In the genomic region with DNA sequence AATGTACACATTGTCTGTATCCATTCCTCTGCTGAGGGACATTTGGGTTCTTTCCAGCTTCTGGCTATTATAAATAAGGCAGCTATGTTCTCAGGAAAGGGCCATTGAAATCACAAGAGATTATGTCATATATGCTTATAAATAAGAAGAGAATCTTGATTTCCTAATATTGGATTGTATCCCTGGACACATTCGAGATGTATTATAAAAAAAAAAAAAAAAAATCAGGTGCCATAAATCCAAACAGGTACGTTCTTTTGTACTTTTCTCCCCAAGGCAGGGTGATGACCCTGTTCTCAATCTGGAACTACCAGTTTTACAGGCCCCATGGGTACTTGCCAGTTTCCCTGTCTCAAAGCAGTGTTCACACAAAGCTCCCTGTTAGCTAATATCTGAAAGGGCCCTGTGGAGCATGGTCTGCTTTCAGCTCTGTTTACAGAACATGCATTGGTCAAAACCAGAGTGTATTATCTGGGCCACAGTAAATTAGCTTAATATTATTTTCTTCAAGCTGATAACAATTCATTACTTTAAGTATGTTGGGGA, we compare ENCODE assay signal across 33 mouse cellular contexts.
DNase-seq lines count a peak whose midpoint lies in the region; ATAC-seq and TF ChIP-seq lines count a peak whose summit lies in the region.
"Had no signal": no experiment of that assay in that cellular context is flagged by ENCODE, and none has a peak within 500 bp of the region (broad histone marks: within the 10 kb centered on the region; RNA-seq: fewer than 3 reads in every experiment).

No protein-coding gene starts in this region.

- 84% methylated on average over 2 of the region's 2 CpGs for WGBS in embryonic facial prominence, embryonic 11.5 days
- WGBS in embryonic facial prominence, embryonic 10.5 days: 85% methylated on average over 2 of the region's 2 CpGs
- 64% methylated on average over 2 of the region's 2 CpGs for WGBS in lung, embryonic 15.5 days
- whole genome bisulfite sequencing in lung, postnatal 0 days: 54% methylated on average over 2 of the region's 2 CpGs
- WGBS in stomach, embryonic 15.5 days: 45% methylated on average over 2 of the region's 2 CpGs
- 84% methylated on average over 2 of the region's 2 CpGs for WGBS in forebrain, embryonic 12.5 days
- 91% methylated on average over 2 of the region's 2 CpGs for WGBS in midbrain, embryonic 15.5 days

- no peaks in the 10 kb centered on the region for H3K9me3 ChIP-seq in embryonic facial prominence, embryonic 11.5 days (replicated peaks; ENCODE audit: control insufficient read depth, low read length)
- no peaks in the 10 kb centered on the region for H3K9me3 ChIP-seq in embryonic facial prominence, embryonic 10.5 days
- no peaks in the 10 kb centered on the region for H3K9me3 ChIP-seq in lung, embryonic 15.5 days
- H3K9me3 ChIP-seq in lung, postnatal 0 days (ENCODE audit: low read length): no peaks in the 10 kb centered on the region
- no peaks in the 10 kb centered on the region for H3K9me3 ChIP-seq in stomach, embryonic 15.5 days
- H3K9me3 ChIP-seq in forebrain, embryonic 12.5 days: no peaks in the 10 kb centered on the region
- no peaks in the 10 kb centered on the region for H3K9me3 ChIP-seq in midbrain, embryonic 15.5 days
- H3K9me3 ChIP-seq: embryonic facial prominence, embryonic 13.5 days; forebrain, embryonic 13.5 days; heart, embryonic 12.5 days; hindbrain, embryonic 13.5 days; limb, embryonic 13.5 days; liver, embryonic 12.5 days; neural tube, embryonic 15.5 days had no signal

- H3K27ac ChIP-seq in embryonic facial prominence, embryonic 11.5 days (replicated peaks; ENCODE audit: low read depth, low read length): no peak overlapping the region
- H3K27ac ChIP-seq in embryonic facial prominence, embryonic 10.5 days (replicated peaks): no peak overlapping the region
- no peak overlapping the region for H3K27ac ChIP-seq in lung, embryonic 15.5 days
- no peak overlapping the region for H3K27ac ChIP-seq in lung, postnatal 0 days (ENCODE audit: low read length)
- H3K27ac ChIP-seq in stomach, embryonic 15.5 days: no peak overlapping the region
- H3K27ac ChIP-seq in forebrain, embryonic 12.5 days: no peak overlapping the region
- no peak overlapping the region for H3K27ac ChIP-seq in midbrain, embryonic 15.5 days
- H3K27ac ChIP-seq: embryonic facial prominence, embryonic 13.5 days; forebrain, embryonic 13.5 days; heart, adult 2 months; hindbrain, embryonic 13.5 days; left cerebral cortex, adult 2 months; limb, embryonic 13.5 days; liver, embryonic 12.5 days; neural tube, embryonic 15.5 days had no signal

- no peak overlapping the region for H3K4me3 ChIP-seq in embryonic facial prominence, embryonic 11.5 days (ENCODE audit: low read depth, low read length)
- H3K4me3 ChIP-seq in embryonic facial prominence, embryonic 10.5 days: no peak overlapping the region
- no peak overlapping the region for H3K4me3 ChIP-seq in lung, embryonic 15.5 days
- no peak overlapping the region for H3K4me3 ChIP-seq in lung, postnatal 0 days (ENCODE audit: low read depth, low read length)
- no peak overlapping the region for H3K4me3 ChIP-seq in stomach, embryonic 15.5 days (replicated peaks)
- H3K4me3 ChIP-seq in forebrain, embryonic 12.5 days (replicated peaks): no peak overlapping the region
- no peak overlapping the region for H3K4me3 ChIP-seq in midbrain, embryonic 15.5 days
- H3K4me3 ChIP-seq: embryonic facial prominence, embryonic 13.5 days; erythroblast, embryonic 14.5 days; forebrain, embryonic 13.5 days; heart, adult 2 months; heart, embryonic 12.5 days; hindbrain, embryonic 13.5 days; left cerebral cortex, adult 2 months; limb, embryonic 13.5 days; liver, embryonic 12.5 days; neural tube, embryonic 15.5 days had no signal

- TF ChIP-seq CTCF in lung, postnatal 0 days (IDR thresholded peaks at IDR 0.05): no peak

- H3K27me3 ChIP-seq in embryonic facial prominence, embryonic 11.5 days (ENCODE audit: control insufficient read depth, insufficient read depth, low read length): no peaks in the 10 kb centered on the region
- no peaks in the 10 kb centered on the region for H3K27me3 ChIP-seq in embryonic facial prominence, embryonic 10.5 days (replicated peaks; ENCODE audit: low read depth, poor library complexity, severe bottlenecking)
- no peaks in the 10 kb centered on the region for H3K27me3 ChIP-seq in lung, embryonic 15.5 days
- no peaks in the 10 kb centered on the region for H3K27me3 ChIP-seq in lung, postnatal 0 days (replicated peaks; ENCODE audit: insufficient read depth, low read length)
- no peaks in the 10 kb centered on the region for H3K27me3 ChIP-seq in stomach, embryonic 15.5 days (replicated peaks)
- H3K27me3 ChIP-seq in forebrain, embryonic 12.5 days: no peaks in the 10 kb centered on the region
- H3K27me3 ChIP-seq in midbrain, embryonic 15.5 days (replicated peaks): no peaks in the 10 kb centered on the region
- H3K27me3 ChIP-seq: CH12.LX; embryonic facial prominence, embryonic 13.5 days; forebrain, embryonic 13.5 days; heart, embryonic 12.5 days; hindbrain, embryonic 13.5 days; limb, embryonic 13.5 days; liver, embryonic 12.5 days; neural tube, embryonic 15.5 days had no signal

- no peak for ATAC-seq in embryonic facial prominence, embryonic 11.5 days (replicated peaks; ENCODE audit: insufficient number of reproducible peaks, low FRiP score, low TSS enrichment, low read depth)
- peak; percentile 42; the same call in 1 of the 2 replicates for ATAC-seq in lung, embryonic 15.5 days (ENCODE audit: borderline replicate concordance, extremely low read depth, low FRiP score, low TSS enrichment)
- peak; percentile 35; the same call in 1 of the 2 replicates for ATAC-seq in lung, postnatal 0 days
- peak; percentile 76 for ATAC-seq in stomach, embryonic 15.5 days (ENCODE audit: insufficient read depth, low FRiP score, low read depth)
- no peak for ATAC-seq in forebrain, embryonic 12.5 days (ENCODE audit: low FRiP score)
- ATAC-seq in midbrain, embryonic 15.5 days (replicated peaks): no peak
- ATAC-seq: activated CD4-positive, CD25-positive, alpha-beta regulatory T cell, adult 4 months; forebrain, embryonic 13.5 days; liver, embryonic 12.5 days; liver, postnatal 0 days had no signal

- DNase-seq in embryonic facial prominence, embryonic 11.5 days (ENCODE audit: low spot score): peak; percentile 13
- no peak for DNase-seq in embryonic facial prominence, embryonic 10.5 days (ENCODE audit: low spot score)
- DNase-seq in lung, postnatal 4 days: no peak
- DNase-seq in lung, postnatal 0 days (ENCODE audit: low spot score): peak; percentile 18
- DNase-seq: adrenal gland, adult 2 months; cerebellum, adult 11 months; cerebellum, adult 9-10 months; cerebellum, postnatal 36 days; gastrocnemius, postnatal 36 days; heart, adult 2 months; heart, postnatal 4 days; kidney, adult 11 months; kidney, postnatal 14 days; layer of hippocampus, adult 9-11 months; liver, postnatal 0 days; midbrain, embryonic 14.5 days; retina, postnatal 1 day; right cerebral cortex, postnatal 14 days had no signal

- H3K9ac ChIP-seq in embryonic facial prominence, embryonic 11.5 days (replicated peaks; ENCODE audit: low read length): no peak overlapping the region
- H3K9ac ChIP-seq in lung, embryonic 15.5 days: no peak overlapping the region
- no peak overlapping the region for H3K9ac ChIP-seq in lung, postnatal 0 days (replicated peaks; ENCODE audit: low read depth)
- H3K9ac ChIP-seq in stomach, embryonic 15.5 days: no peak overlapping the region
- no peak overlapping the region for H3K9ac ChIP-seq in forebrain, embryonic 12.5 days
- H3K9ac ChIP-seq in midbrain, embryonic 15.5 days: no peak overlapping the region
- H3K9ac ChIP-seq: embryonic facial prominence, embryonic 13.5 days; forebrain, embryonic 13.5 days; heart, embryonic 12.5 days; hindbrain, embryonic 13.5 days; limb, embryonic 13.5 days; liver, embryonic 12.5 days; liver, postnatal 0 days; neural tube, embryonic 15.5 days had no signal

- H3K36me3 ChIP-seq in embryonic facial prominence, embryonic 11.5 days (replicated peaks; ENCODE audit: control insufficient read depth, insufficient read depth, low read depth, low read length): no peaks in the 10 kb centered on the region
- no peaks in the 10 kb centered on the region for H3K36me3 ChIP-seq in embryonic facial prominence, embryonic 10.5 days (replicated peaks)
- H3K36me3 ChIP-seq in lung, embryonic 15.5 days: no peaks in the 10 kb centered on the region
- no peaks in the 10 kb centered on the region for H3K36me3 ChIP-seq in lung, postnatal 0 days (ENCODE audit: insufficient read depth, low read length)
- H3K36me3 ChIP-seq in stomach, embryonic 15.5 days: no peaks in the 10 kb centered on the region
- H3K36me3 ChIP-seq in forebrain, embryonic 12.5 days (replicated peaks): no peaks in the 10 kb centered on the region
- H3K36me3 ChIP-seq in midbrain, embryonic 15.5 days (replicated peaks): no peaks in the 10 kb centered on the region
- H3K36me3 ChIP-seq: embryonic facial prominence, embryonic 13.5 days; heart, embryonic 12.5 days; hindbrain, embryonic 13.5 days; limb, embryonic 13.5 days; liver, embryonic 12.5 days; neural tube, embryonic 15.5 days had no signal

- TF ChIP-seq EP300 in lung, postnatal 0 days (IDR thresholded peaks at IDR 0.05): no peak

- H3K4me2 ChIP-seq in embryonic facial prominence, embryonic 11.5 days (ENCODE audit: low read depth, low read length): no peak overlapping the region
- no peak overlapping the region for H3K4me2 ChIP-seq in lung, embryonic 15.5 days
- H3K4me2 ChIP-seq in lung, postnatal 0 days (replicated peaks; ENCODE audit: low read depth, low read length): no peak overlapping the region
- no peak overlapping the region for H3K4me2 ChIP-seq in stomach, embryonic 15.5 days
- H3K4me2 ChIP-seq in forebrain, embryonic 12.5 days: no peak overlapping the region
- no peak overlapping the region for H3K4me2 ChIP-seq in midbrain, embryonic 15.5 days
- H3K4me2 ChIP-seq: embryonic facial prominence, embryonic 13.5 days; forebrain, embryonic 13.5 days; heart, embryonic 12.5 days; hindbrain, embryonic 13.5 days; limb, embryonic 13.5 days; liver, embryonic 12.5 days; neural tube, embryonic 15.5 days had no signal

- H3K4me1 ChIP-seq in embryonic facial prominence, embryonic 11.5 days (ENCODE audit: control insufficient read depth, insufficient read depth, low read length): no peaks in the 10 kb centered on the region
- H3K4me1 ChIP-seq in embryonic facial prominence, embryonic 10.5 days: no peaks in the 10 kb centered on the region
- H3K4me1 ChIP-seq in lung, embryonic 15.5 days: no peaks in the 10 kb centered on the region
- no peaks in the 10 kb centered on the region for H3K4me1 ChIP-seq in lung, postnatal 0 days (ENCODE audit: insufficient read depth, low read depth, low read length)
- H3K4me1 ChIP-seq in stomach, embryonic 15.5 days: no peaks in the 10 kb centered on the region
- no peaks in the 10 kb centered on the region for H3K4me1 ChIP-seq in forebrain, embryonic 12.5 days
- no peaks in the 10 kb centered on the region for H3K4me1 ChIP-seq in midbrain, embryonic 15.5 days
- H3K4me1 ChIP-seq: embryonic facial prominence, embryonic 13.5 days; forebrain, embryonic 13.5 days; heart, embryonic 12.5 days; hindbrain, embryonic 13.5 days; limb, embryonic 13.5 days; liver, embryonic 12.5 days; neural tube, embryonic 15.5 days had no signal

Comparison
In these comparisons a context has a peak if more than half of its experiments do, and no peak if none do; other contexts are left out.
1. DNase-seq: peak in embryonic facial prominence, embryonic 11.5 days (single experiment) and lung, postnatal 0 days (single experiment); none in embryonic facial prominence, embryonic 10.5 days (single experiment) and lung, postnatal 4 days (0 of 2).
2. ATAC-seq: peak in lung, embryonic 15.5 days (single experiment), lung, postnatal 0 days (single experiment) and stomach, embryonic 15.5 days (single experiment); none in embryonic facial prominence, embryonic 11.5 days (single experiment), forebrain, embryonic 12.5 days (single experiment) and midbrain, embryonic 15.5 days (single experiment).